ENCODE assay signal across 19 mouse cellular contexts in the genomic region with DNA sequence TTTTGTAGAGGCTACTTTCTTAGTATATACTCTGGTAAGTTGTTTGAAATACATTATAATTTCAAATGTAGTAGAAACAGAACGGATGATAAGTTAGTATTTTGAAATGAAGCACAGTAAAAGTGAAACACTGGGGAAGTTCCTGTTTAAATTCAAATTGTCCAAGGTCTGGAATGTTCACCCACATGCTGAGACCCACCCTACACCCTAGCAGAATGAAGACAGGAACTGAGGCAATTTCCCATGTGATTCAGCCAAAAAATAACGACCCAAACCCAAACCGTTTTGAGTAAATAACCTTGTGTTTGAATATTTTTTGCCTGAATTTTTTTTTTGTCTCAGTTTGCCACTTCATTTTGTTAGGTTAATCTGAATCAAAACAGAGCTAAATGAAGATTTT.
"Had no signal": no experiment of that assay in that cellular context is flagged by ENCODE, and none has a peak within 500 bp of the region (broad histone marks: within the 10 kb centered on the region; RNA-seq: fewer than 3 reads in every experiment).

No protein-coding gene starts in this region.

- H3K27ac ChIP-seq: kidney, postnatal 0 days; layer of hippocampus, adult 2 months; limb, embryonic 10.5 days; limb, embryonic 13.5 days; liver, embryonic 12.5 days; liver, embryonic 15.5 days; midbrain, embryonic 10.5 days; midbrain, embryonic 13.5 days; stomach, postnatal 0 days had no signal

- H3K4me2 ChIP-seq: limb, embryonic 13.5 days; liver, embryonic 12.5 days; liver, embryonic 15.5 days; midbrain, embryonic 13.5 days had no signal

- H3K9ac ChIP-seq: limb, embryonic 13.5 days; liver, embryonic 12.5 days; liver, embryonic 15.5 days; midbrain, embryonic 13.5 days had no signal

- H3K4me3 ChIP-seq: layer of hippocampus, adult 2 months; limb, embryonic 10.5 days; limb, embryonic 13.5 days; liver, embryonic 12.5 days; liver, embryonic 15.5 days; megakaryocyte, embryonic 14.5 days; midbrain, embryonic 10.5 days; midbrain, embryonic 13.5 days had no signal

- H3K9me3 ChIP-seq: limb, embryonic 10.5 days; limb, embryonic 13.5 days; liver, embryonic 15.5 days; midbrain, embryonic 10.5 days; midbrain, embryonic 13.5 days had no signal

- DNase-seq: layer of hippocampus, adult 9-11 months; liver; lung, adult 2 months; lung, postnatal 14 days; lung, postnatal 4 days; right cerebral cortex, adult 18-20 months; right cerebral cortex, postnatal 14 days; right cerebral cortex, postnatal 4 days; thymus, postnatal 36 days had no signal

- ATAC-seq: liver, embryonic 12.5 days; midbrain, embryonic 13.5 days had no signal

- H3K27me3 ChIP-seq: limb, embryonic 13.5 days; liver, embryonic 12.5 days; liver, embryonic 15.5 days; megakaryocyte, embryonic 14.5 days; midbrain, embryonic 13.5 days had no signal

- H3K4me1 ChIP-seq: limb, embryonic 10.5 days; liver, embryonic 12.5 days; liver, embryonic 15.5 days had no signal
